Mouse (Mus musculus) stomach, embryonic 14.5 days (tissue): ENCODE measurements around the gene Igtp. TPM values are rescaled to one million over a fixed set of nuclear protein-coding genes. Genes with fewer than 3 reads are reported as not detected.
"Not testable (repeated sequence)": the region's sequence is repeated elsewhere in the genome, so short reads cannot be mapped to it uniquely, and the experiment has no call there.

Source experiments
- ATAC-seq: fragments of 200-750 bp; cut with Nextera tagmentation; 2 replicates; pipeline ENCODE4 v1.8.0; 2017; ENCODE audit warnings: low read depth, moderate TSS enrichment; ENCODE audit not compliant: insufficient number of reproducible peaks, insufficient read depth, low FRiP score
- H3K27ac ChIP-seq: fragments of 300-500 bp; sonication (generic); 2 replicates; pipeline ENCODE4 v1.5.1; 2014; ENCODE audit warnings: mild to moderate bottlenecking, low read length, moderate library complexity, mixed read lengths
- H3K27me3 ChIP-seq: fragments of 300-500 bp; sonication (generic); 2 replicates; pipeline ENCODE4 v1.6.1; 2014; ENCODE audit warnings: low read length, control low read depth, mixed read lengths; ENCODE audit not compliant: control insufficient read depth, insufficient read depth
- H3K36me3 ChIP-seq: fragments of 300-500 bp; sonication (generic); 2 replicates; pipeline ENCODE4 v1.6.1; 2014; ENCODE audit warnings: mild to moderate bottlenecking, control low read depth, low read length, moderate library complexity, mixed read lengths; ENCODE audit not compliant: control insufficient read depth, insufficient read depth
- H3K4me1 ChIP-seq: fragments of 300-500 bp; sonication (generic); 2 replicates; pipeline ENCODE4 v1.6.1; 2014; ENCODE audit warnings: low read length, control low read depth, mixed read lengths; ENCODE audit not compliant: control insufficient read depth, insufficient read depth
- H3K4me2 ChIP-seq: fragments of 300-500 bp; sonication (generic); replicated peaks from 2 replicates; pipeline ENCODE4 v1.6.1; 2014; ENCODE audit warnings: low read depth, low read length, control low read depth
- H3K4me3 ChIP-seq: fragments of 300-500 bp; sonication (generic); 2 replicates; pipeline ENCODE4 v1.5.1; 2014; ENCODE audit warnings: low read depth, low read length, control low read depth
- H3K9ac ChIP-seq: fragments of 300-500 bp; sonication (generic); replicated peaks from 2 replicates; pipeline ENCODE4 v1.6.1; 2014; ENCODE audit warnings: low read depth, mild to moderate bottlenecking, control low read depth, low read length, moderate library complexity, mixed read lengths
- H3K9me3 ChIP-seq: fragments of 300-500 bp; sonication (generic); 2 replicates; pipeline ENCODE4 v1.6.1; 2016; ENCODE audit warnings: low read depth, low read length, control low read depth; ENCODE audit not compliant: control insufficient read depth
- WGBS: fragments of 180-500 bp; shearing (Covaris S2); extraction: QIAGEN DNeasy Blood & Tissue Kit; methylation state at CpG from one replicate; pipeline ENCODE4 v1.1.7; 2014; 5-methylcytosine and 5-hydroxymethylcytosine counted together
- polyA plus RNA-seq: library from polyadenylated mRNA; unstranded; fragments of >200 nt; fragmentation: Nextera tagmentation; extraction: Ambion mirVana; gene quantifications from 2 replicates; pipeline ENCODE4 v1.2.1, GENCODE M21; 2014

Gene Igtp
- polyA plus RNA-seq, 1 experiment from 2014 or later, result 4.7 TPM

DNA sequence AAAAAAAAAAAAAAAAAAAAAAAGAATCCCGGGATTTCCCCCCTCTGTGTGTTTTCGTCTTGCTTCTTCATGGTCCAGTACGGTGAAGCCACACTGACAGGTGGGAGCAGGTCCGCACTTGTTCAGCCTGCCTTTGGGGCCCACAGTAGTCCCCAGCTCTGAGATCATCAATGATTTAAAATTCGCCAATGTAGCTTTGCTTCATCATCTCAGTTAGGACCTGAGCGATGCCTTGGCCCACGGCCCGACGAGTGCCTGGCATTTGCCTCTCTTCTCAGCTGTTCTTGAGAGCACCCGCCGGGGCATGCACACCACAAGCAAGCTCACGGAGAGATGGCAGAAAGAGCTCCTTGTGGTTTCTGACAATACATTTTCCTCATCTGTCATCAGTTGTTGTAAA lies 1.7 kb downstream of the Igtp start:
- Histone ChIP-seq H3K36me3 (no peaks in the 10 kb centered on the region), H3K9ac (no peak overlapping the region), H3K4me2 (no peak overlapping the region), H3K27ac (no peak overlapping the region), H3K9me3 (no peaks in the 10 kb centered on the region), H3K27me3 (no peaks in the 10 kb centered on the region), H3K4me1 (no peaks in the 10 kb centered on the region), H3K4me3 (no peak overlapping the region)
- ATAC-seq, result no peak
- WGBS, result 87% methylated on average over 12 of the region's 12 CpGs

DNA sequence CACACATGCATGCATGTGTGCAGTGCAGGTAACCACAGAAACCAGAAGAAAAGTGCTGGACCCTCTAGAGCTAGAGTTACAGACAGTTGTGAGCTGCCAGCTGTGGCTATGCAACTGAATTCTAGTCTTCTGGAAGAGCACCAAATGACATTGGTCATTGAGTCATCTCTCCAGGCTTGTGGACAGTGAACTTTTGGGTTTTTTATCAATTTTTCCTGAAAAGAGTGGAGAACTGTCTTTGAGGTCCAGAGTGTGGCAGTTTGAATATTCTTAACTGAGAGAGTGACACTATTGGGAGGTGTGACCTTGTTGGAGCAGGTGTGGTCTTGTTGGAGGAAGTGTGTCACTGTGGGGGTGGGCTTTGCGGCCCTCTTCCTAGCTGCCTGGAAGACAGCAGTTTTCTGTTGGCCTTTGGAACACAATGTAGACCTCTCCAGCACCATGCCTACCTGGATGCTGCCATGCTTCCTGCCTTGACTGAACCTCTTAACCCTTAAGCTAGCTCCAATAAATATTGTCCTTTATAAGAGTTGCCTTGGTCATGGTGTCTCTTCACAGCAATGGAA lies 11.0 kb downstream of the Igtp start:
- H3K9ac ChIP-seq, result no peak overlapping the region
- H3K27ac ChIP-seq, result no peak overlapping the region
- no peak for ATAC-seq
- H3K9me3 ChIP-seq, result no peaks in the 10 kb centered on the region
- no peak overlapping the region for H3K4me2 ChIP-seq
- peaks cover 9% of the 10 kb centered on the region for H3K4me1 ChIP-seq
- no peaks in the 10 kb centered on the region for H3K27me3 ChIP-seq
- H3K36me3 ChIP-seq, result no peaks in the 10 kb centered on the region
- WGBS, result 85% methylated on average over 1 of the region's 1 CpGs
- H3K4me3 ChIP-seq, result no peak overlapping the region

DNA sequence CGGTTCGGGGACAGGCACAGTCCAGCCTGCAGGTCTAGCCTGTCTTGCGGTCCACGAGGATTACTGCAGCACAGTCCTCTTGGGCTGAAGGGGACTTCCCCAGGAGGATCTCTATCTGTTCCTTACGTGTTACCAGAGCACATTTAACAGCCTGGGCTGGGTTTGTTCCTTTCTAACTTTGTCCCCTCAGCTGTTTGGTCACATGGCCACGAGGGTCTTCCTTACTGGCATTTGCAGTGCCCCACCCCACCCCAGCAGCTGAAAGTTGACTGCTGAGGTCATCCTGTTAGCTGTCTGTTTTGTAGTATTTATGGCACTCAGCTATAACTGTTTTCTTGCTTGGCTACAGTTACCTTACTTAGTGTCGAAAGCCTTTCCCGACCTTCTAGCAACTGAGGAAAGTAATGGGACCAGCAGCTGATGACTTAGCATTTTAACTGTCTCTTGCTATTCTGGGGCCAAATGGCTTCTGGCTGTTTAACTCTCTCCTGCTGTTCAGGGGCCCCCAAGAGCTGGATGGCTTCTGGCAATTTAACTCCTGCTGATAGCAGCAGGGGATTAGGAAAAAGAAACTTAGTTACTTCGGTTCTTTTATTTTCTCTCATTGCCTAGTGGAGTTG lies 11.8 kb downstream of the Igtp start:
- H3K4me1 ChIP-seq, result peaks cover 9% of the 10 kb centered on the region
- 28% methylated on average over 9 of the region's 9 CpGs for WGBS
- H3K9ac ChIP-seq, result no peak overlapping the region
- H3K27me3 ChIP-seq, result no peaks in the 10 kb centered on the region
- no peaks in the 10 kb centered on the region for H3K36me3 ChIP-seq
- no peak overlapping the region for H3K4me3 ChIP-seq
- no peak overlapping the region for H3K27ac ChIP-seq
- H3K4me2 ChIP-seq, result no peak overlapping the region
- no peak for ATAC-seq
- H3K9me3 ChIP-seq, result no peaks in the 10 kb centered on the region

DNA sequence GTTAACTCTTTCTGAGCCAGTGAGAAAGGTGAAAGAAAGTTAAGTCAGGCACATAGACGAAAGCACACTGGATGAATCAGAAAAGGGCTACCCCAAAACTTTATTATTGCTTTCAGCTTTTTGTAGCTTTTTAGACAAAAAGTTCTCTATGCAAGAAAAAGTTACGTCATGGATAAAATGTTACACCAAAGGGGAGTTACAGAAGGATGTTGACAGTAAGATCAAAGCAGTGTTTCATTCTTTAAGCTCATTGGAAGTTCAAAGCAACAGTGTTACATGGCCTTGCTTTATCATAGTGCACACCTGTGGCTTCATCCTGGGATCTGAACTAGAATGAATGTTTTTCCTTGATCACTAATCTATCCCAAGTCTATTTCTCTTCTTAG lies 12.3 kb downstream of the Igtp start:
- peaks cover 9% of the 10 kb centered on the region for H3K4me1 ChIP-seq
- H3K4me3 ChIP-seq, result no peak overlapping the region
- no peak overlapping the region for H3K9ac ChIP-seq
- 22% methylated on average over 2 of the region's 2 CpGs for WGBS
- no peaks in the 10 kb centered on the region for H3K27me3 ChIP-seq
- H3K9me3 ChIP-seq, result no peaks in the 10 kb centered on the region
- no peak for ATAC-seq
- H3K27ac ChIP-seq, result no peak overlapping the region
- H3K36me3 ChIP-seq, result no peaks in the 10 kb centered on the region
- H3K4me2 ChIP-seq, result no peak overlapping the region

DNA sequence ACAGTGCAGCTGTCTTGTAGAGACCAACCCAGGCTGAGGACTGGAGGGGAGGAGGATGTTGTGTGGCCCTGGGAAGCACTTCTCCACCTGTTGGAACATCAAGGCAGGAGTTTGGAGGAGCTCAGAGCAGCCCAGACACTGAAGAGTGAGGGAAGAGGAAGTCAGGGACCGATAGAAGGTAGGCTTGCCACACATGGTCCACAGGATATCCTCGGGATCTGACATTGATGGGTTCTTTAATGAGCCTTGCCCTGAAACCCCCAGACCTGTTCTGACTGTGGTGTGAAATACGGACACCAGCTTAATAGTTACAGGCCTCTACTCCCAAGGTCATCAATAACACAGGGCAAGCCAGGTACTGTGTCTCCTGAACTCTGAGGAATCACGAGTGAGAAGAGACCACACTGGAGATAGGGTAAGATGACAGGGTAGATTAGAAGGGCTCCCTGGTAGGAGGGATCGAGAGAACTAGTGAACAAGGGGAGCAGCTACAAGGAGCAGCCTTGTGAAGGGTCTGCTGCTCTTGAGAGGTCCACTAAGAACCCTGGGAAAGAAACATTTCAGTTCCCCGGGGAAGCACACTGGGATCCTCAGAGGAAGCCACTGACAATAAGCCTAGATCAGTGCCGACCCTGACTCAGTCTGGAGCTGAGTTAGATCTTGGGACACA lies 14.5 kb downstream of the Igtp start:
- 77% methylated on average over 7 of the region's 7 CpGs for WGBS
- H3K4me2 ChIP-seq, result no peak overlapping the region

DNA sequence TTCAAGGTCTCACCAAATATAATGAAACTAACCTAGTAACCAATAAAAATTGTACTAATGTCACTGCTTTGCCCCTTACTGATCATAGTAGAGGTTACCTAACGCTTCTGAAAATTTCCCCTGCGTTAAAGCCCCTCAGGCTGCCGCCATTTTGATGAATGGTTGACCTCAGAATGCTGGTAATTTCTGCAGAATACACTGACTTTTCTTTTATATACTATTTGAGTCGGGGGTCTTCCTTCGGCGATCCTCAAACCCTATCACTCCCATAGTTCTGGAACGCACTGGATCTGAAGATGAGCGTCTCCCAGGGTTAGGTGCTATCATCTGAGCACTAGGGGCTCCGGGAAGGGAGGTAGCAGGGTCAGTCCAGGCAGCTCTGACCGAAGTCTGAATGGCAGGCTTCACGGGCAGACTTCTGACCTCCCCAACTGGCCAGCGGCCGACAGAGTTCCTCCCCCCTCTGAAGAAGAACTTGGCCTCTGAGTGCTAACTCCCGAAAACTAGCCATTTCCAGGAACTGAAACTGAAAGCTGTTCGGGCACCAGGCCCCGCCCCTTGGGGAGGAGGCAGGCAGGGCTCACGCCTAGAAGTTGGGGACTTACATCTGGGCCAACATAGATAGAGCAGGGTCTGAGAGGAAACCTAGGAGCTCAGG lies 15.2 kb downstream of the Igtp start:
- peak; percentile 87 for ATAC-seq
- Histone ChIP-seq H3K36me3 (no peaks in the 10 kb centered on the region), H3K27ac (no peak overlapping the region), H3K9me3 (no peaks in the 10 kb centered on the region), H3K4me1 (peaks cover 9% of the 10 kb centered on the region), H3K4me2 (peak overlapping the region; percentile 64), H3K27me3 (no peaks in the 10 kb centered on the region), H3K9ac (peak overlapping the region; percentile 43; the same call in 1 of the 2 replicates), H3K4me3 (peak overlapping the region; percentile 44)
- WGBS, result 24% methylated on average over 17 of the region's 17 CpGs

More for the DNA sequence above, 14.5 kb downstream of the Igtp start:
- Histone ChIP-seq H3K4me3 (no peak overlapping the region), H3K9ac (no peak overlapping the region), H3K36me3 (no peaks in the 10 kb centered on the region), H3K4me1 (peaks cover 9% of the 10 kb centered on the region), H3K27ac (no peak overlapping the region), H3K9me3 (no peaks in the 10 kb centered on the region), H3K27me3 (no peaks in the 10 kb centered on the region)
- no peak for ATAC-seq

DNA sequence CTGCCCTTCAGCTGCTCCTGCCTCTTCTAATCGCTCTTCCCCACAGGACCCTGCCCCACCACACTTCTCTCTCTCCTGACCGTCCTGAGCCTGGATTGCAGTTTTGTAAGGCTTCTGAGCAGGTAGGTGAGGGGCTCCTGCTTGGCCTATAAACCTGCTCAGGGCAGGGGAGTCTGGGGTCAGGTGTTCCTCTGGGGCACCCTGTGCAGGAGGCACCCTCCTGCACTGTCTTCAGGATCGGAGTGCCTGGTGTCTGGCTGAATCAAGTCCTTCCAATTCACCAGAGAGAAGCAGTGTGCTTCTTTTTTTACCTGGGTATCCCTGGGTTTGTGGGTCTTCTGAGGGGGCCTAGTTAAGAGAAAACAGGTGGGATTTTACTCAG lies 15.7 kb downstream of the Igtp start:
- not testable (repeated sequence) for H3K27ac ChIP-seq, H3K9ac ChIP-seq, H3K9me3 ChIP-seq, H3K4me1 ChIP-seq, H3K36me3 ChIP-seq, H3K27me3 ChIP-seq
- Histone ChIP-seq H3K4me3 (peak overlapping the region; percentile 44; the same call in 1 of the 2 replicates), H3K4me2 (peak overlapping the region; percentile 64)
- WGBS, result 11% methylated on average over 2 of the region's 3 CpGs
- ATAC-seq, result peak; percentile 64; the same call in 1 of the 2 replicates

DNA sequence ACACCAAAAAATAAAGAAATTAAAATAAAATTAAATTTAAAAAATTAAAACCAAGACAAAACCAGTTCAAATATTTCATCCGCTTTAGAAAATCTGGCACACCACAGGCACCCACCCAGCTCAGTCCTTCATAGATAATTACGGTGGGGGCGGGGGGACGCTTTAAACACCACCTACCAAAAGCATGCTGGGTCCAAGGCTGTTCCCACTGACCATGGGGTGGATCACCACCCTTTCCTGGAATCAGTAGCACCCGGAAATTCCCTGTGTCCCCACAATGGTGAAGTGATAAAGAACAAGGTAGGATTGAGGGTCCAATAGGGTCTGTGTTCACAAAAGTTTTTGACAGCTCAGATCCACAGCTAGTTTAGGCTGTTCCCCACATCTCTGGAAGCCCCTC lies 16.5 kb downstream of the Igtp start:
- Histone ChIP-seq H3K36me3 (no peaks in the 10 kb centered on the region), H3K4me1 (peaks cover 9% of the 10 kb centered on the region), H3K27ac (no peak overlapping the region), H3K9me3 (no peaks in the 10 kb centered on the region), H3K4me3 (no peak overlapping the region), H3K4me2 (no peak overlapping the region), H3K9ac (no peak overlapping the region), H3K27me3 (no peaks in the 10 kb centered on the region)
- ATAC-seq, result no peak
- 73% methylated on average over 5 of the region's 5 CpGs for WGBS
